Mouse (Mus musculus) left cerebral cortex, postnatal 4 days (tissue): Measurements from ENCODE around the gene H2-DMb1. TPM values are rescaled to one million over a fixed set of nuclear protein-coding genes. Genes with fewer than 3 reads are reported as not detected.

Experiments
- DNase-seq: peaks from one replicate; pipeline ENCODE4 v3.0.0-alpha.2; 2022
- intact Hi-C: fragments of 180-260 bp; cut with DNase I; formaldehyde crosslinking; loops from one replicate; pipeline ENCODE4 v1.15.1; 2025
- total RNA-seq, 2 experiments: library from RNA; stranded (reverse); gene quantifications; 2 replicates each; pipeline ENCODE4 v1.2.3; 2021

The H2-DMb1 gene
- total RNA-seq, 2 experiments from 2014 or later, result 0.46 to 0.97 TPM

DNA sequence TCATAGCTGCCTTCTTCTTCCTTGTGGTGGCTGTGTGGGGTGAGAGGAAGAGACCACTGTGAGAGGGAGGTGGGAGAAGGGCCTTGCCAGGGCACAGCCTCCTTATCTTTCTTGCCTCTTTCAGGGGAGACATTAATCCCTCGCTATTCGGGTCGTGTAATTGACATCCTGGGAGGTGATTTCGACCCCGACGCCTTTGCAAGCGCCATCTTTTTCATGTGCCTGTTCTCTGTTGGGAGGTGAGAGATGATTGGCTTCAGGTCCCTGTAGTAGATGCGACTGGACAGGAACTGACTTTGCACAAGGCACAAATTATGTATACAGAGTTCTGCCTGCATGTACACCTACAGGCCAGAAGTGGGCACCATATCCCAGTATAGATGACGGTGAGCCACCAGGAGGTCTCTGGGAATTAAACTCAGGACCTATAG is 52.9 kb downstream of the H2-DMb1 start:
- intact Hi-C loops, result no loop called here
- DNase-seq, result no peak

- intact Hi-C loops, result no loop called here
- DNase-seq, result no peak
These were observed 53.9 kb downstream of the H2-DMb1 start for GRCm38 (mm10) chr17:34206731-34207130.

DNA sequence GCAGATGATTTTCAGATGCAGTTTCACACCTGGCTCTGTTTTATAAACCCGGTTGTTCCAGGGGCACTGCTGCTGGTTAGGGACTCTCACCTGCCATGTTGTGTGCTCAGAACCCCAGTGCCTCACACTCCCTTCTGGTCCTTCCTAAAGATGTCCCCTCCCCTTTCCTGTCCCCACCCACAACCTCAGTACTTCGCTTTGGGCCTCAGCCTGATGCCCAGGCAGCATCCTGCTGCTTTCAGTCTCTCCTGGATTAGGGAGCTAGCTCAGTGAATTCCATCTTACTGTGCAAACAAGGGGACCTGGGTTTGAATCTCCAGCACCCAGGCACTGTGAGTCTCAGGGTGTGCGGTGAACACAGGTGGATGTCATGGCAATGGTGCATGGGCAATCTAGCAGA is 54.6 kb downstream of the H2-DMb1 start:
- intact Hi-C loops, result no loop called here
- DNase-seq, result no peak

DNA sequence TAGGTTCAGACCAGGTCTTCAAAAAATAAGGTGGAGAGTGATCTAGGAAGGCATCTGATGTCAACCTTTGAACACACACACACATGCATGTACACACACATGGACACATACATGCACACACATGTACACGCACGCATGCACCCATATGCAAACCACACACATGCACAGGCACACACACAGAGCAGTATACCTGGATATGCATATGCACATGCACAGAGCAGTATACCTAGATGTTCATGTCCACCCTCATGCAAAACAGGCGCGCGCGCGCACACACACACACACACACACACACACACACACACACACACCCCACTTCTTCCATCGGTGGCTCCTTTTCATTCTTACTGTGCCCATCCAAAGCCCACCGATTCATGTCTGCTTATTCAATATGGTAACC is 55.0 kb downstream of the H2-DMb1 start:
- DNase-seq, result no peak
- intact Hi-C loops, result no loop called here

GRCm38 (mm10) chr17:34208421-34208820 is 55.5 kb downstream of the H2-DMb1 start:
- intact Hi-C loops, result no loop called here
- DNase-seq, result no peak

- intact Hi-C loops, result no loop called here
These were observed 56.8 kb downstream of the H2-DMb1 start for GRCm38 (mm10) chr17:34209680-34210079.

More at GRCm38 (mm10) chr17:34209680-34210079, 56.8 kb downstream of the H2-DMb1 start:
- no peak for DNase-seq

Other genes starting within 250 kb of the H2-DMb1 start
- gene Platr17, start 247.9 kb upstream of the H2-DMb1 start, total RNA-seq, result not detected
- 10 to 100 TPM; 37.6 to 39.2 TPM for gene Daxx, start 243.7 kb upstream of the H2-DMb1 start, total RNA-seq
- 10 to 100 TPM; 45.5 to 56.6 TPM for gene Tapbp, start 237.2 kb upstream of the H2-DMb1 start, total RNA-seq
- 10 to 100 TPM; 33.2 to 36.8 TPM for gene Zbtb22, start 237.2 kb upstream of the H2-DMb1 start, total RNA-seq
- gene Rgl2, start 223.5 kb upstream of the H2-DMb1 start, total RNA-seq, result 10 to 100 TPM; 74.1 to 75.5 TPM
- gene Pfdn6, start 212.7 kb upstream of the H2-DMb1 start, total RNA-seq, result 10 to 100 TPM; 90.5 to 96.1 TPM
- gene Wdr46, start 212.4 kb upstream of the H2-DMb1 start, total RNA-seq, result 10 to 100 TPM; 30.1 to 36.6 TPM
- gene B3galt4, start 201.6 kb upstream of the H2-DMb1 start, total RNA-seq, result 1 to 10 TPM; 6.6 to 6.8 TPM
- 10 to 100 TPM; 72.2 to 72.6 TPM for gene Vps52, start 197.3 kb upstream of the H2-DMb1 start, total RNA-seq
- 100 to 1,000 TPM; 557 to 591 TPM for gene Rps18, start 197.1 kb upstream of the H2-DMb1 start, total RNA-seq
- gene H2-K1, start 152.7 kb upstream of the H2-DMb1 start, total RNA-seq, result 10 to 100 TPM in 1 of 2 experiments, 1 to 10 TPM in 1; 8.2 to 13.8 TPM
- 10 to 100 TPM; 23.6 to 28.2 TPM for gene Ring1, start 128.4 kb upstream of the H2-DMb1 start, total RNA-seq
- gene H2-Ke6, start 125.0 kb upstream of the H2-DMb1 start, total RNA-seq, result 10 to 100 TPM; 41.6 to 45.2 TPM
- gene Slc39a7, start 121.4 kb upstream of the H2-DMb1 start, total RNA-seq, result 10 to 100 TPM; 96.3 to 98.7 TPM
- 10 to 100 TPM; 80.7 to 84.9 TPM for gene Rxrb, start 121.3 kb upstream of the H2-DMb1 start, total RNA-seq
- gene Col11a2, start 113.6 kb upstream of the H2-DMb1 start, total RNA-seq, result 1 to 10 TPM; 6.8 to 9.8 TPM
- gene H2-Oa, start 60.7 kb upstream of the H2-DMb1 start, total RNA-seq, result not detected
- gene H2-DMa, start 33.5 kb upstream of the H2-DMb1 start, total RNA-seq, result 10 to 100 TPM; 19.5 to 20.5 TPM
- gene Brd2, start 30.4 kb upstream of the H2-DMb1 start, total RNA-seq, result 100 to 1,000 TPM; 247 to 267 TPM
- under 1 TPM; 0.34 to 0.40 TPM for gene H2-DMb2, start 9.8 kb upstream of the H2-DMb1 start, total RNA-seq
- gene Tap1, start 34.5 kb downstream of the H2-DMb1 start, total RNA-seq, result 1 to 10 TPM; 2.2 to 3.6 TPM
- 1 to 10 TPM in 1 of 2 experiments, under 1 TPM in 1; 0.77 to 1.1 TPM for gene Psmb9, start 34.7 kb downstream of the H2-DMb1 start, total RNA-seq
- gene Psmb8, start 44.6 kb downstream of the H2-DMb1 start, total RNA-seq, result 1 to 10 TPM; 1.3 to 1.9 TPM
- gene Tap2, start 50.5 kb downstream of the H2-DMb1 start, total RNA-seq, result 1 to 10 TPM; 3.1 to 3.5 TPM
- gene H2-Ob, start 85.8 kb downstream of the H2-DMb1 start, total RNA-seq, result not detected
- gene H2-Ab1, start 104.6 kb downstream of the H2-DMb1 start, total RNA-seq, result 1 to 10 TPM in 1 of 2 experiments, under 1 TPM in 1; 0.80 to 1.2 TPM
- 1 to 10 TPM in 1 of 2 experiments, under 1 TPM in 1; 0.68 to 1.2 TPM for gene H2-Aa, start 134.8 kb downstream of the H2-DMb1 start, total RNA-seq
- gene H2-Eb1, start 152.8 kb downstream of the H2-DMb1 start, total RNA-seq, result 1 to 10 TPM in 1 of 2 experiments, under 1 TPM in 1; 0.48 to 2.3 TPM
- gene H2-Eb2, start 172.6 kb downstream of the H2-DMb1 start, total RNA-seq, result not detected
- gene Btnl2, start 201.8 kb downstream of the H2-DMb1 start, total RNA-seq, result under 1 TPM; 0.36 to 0.38 TPM
- not detected for gene Btnl1, start 224.1 kb downstream of the H2-DMb1 start, total RNA-seq
- gene BC051142, start 245.7 kb downstream of the H2-DMb1 start, total RNA-seq, result 10 to 100 TPM in 1 of 2 experiments, 1 to 10 TPM in 1; 8.2 to 11.1 TPM